Mouse (Mus musculus) thymus, postnatal 36 days (tissue): ENCODE results near the gene Galnt9.
A peak's percentile ranks its signal among the peaks of the same experiment; 100 is the strongest.

Experiments
- DNase-seq, 2 experiments: peaks; one replicate each; pipeline ENCODE4 v3.0.0; 2022; ENCODE audit warnings: mixed read lengths in 2 of 2

The Galnt9 gene

GRCm38 (mm10) chr5:110638306-110639074 lies 94.3 kb downstream of the Galnt9 start:
- DNase-seq: no peak

GRCm38 (mm10) chr5:110639459-110639858 lies 95.3 kb downstream of the Galnt9 start:
- peak; percentile 67 to 68 for DNase-seq

DNA sequence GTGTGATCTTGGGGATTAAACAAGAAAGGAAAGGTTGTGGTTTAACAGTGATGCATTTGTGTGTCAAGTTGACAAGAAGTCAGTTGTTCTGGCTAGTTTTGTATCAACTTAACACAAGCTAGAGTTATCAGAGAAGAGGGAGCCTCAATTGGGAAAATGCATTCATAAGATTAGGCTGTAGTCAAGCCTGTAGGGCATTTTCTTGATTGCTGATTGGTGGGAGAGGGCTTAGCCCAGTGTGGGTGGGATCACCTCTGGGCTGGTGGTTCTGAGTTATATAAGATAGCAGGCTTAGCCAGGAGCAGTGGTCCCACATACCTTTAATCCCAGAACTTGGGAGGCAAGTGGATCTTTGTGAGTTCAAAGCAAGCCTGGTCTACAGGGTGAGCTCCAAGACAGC lies 102.2 kb downstream of the Galnt9 start:
- DNase-seq: no peak

- DNase-seq: peak; percentile 94 to 95
These were observed 108.8 kb downstream of the Galnt9 start, which contains the start of the genes Noc4l and Ddx51 for GRCm38 (mm10) chr5:110652719-110653648. TSS of gene Noc4l (minus strand) at chr5:110653417. TSS of gene Ddx51 (plus strand) at chr5:110653451.

DNA sequence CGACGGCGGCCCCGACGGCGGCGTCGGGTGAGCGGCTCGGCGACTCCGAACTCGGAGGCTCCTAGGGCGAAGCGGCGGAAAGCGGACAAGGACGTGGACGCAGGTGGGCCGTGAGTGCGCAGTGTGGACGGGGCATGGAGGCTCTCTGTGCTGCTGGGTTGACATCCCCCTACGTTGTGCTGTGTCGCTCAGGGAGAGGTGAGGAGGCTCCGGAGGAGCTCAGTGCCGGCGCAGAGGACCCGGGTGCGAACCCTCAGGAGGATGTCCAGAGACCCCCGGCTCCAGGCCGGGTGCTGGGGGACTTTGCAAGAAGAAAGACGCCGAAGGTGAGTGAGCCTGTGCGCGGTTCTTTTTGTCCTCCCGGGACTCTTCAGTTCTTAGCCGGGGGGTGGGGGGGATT lies 109.5 kb downstream of the Galnt9 start:
- no peak for DNase-seq

DNA sequence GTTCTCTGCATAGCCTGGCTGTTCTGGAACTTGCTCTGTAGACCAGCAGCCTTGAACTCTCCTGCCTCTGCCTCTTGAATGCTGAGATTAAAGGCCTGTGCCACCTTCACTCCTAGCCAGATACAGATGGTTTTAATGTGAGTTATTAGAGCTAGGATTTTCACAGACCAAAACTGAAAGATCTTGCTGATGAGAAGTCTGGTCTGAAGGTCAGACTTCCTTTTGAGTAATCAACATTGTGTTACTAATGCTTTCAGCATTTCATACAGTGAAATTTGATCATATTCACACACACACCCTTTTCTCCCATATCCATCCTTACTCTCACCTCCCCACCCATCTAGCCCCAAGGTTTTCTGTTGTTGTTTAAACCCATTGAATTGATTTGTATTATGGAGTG lies 115.5 kb downstream of the Galnt9 start:
- DNase-seq: no peak

DNA sequence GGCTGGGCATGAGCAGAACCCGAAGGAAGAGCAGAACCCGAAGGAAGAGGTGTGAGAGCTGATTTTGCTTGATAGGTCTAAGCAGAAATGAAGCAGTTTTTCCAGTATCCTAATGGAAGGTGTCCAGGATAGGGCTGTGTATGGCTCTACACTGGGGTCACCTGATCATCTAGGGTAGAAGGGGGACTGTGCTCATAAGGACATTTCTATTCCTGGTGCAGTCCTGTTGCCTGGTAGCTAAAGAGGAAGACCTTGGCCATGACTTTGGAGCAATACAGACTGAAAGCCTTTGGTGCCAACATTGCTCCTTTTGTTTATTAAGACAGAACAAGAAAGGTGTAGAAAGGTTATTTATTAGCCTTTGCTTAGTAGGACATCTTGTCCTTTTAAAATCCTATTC lies 119.9 kb downstream of the Galnt9 start:
- no peak for DNase-seq

DNA sequence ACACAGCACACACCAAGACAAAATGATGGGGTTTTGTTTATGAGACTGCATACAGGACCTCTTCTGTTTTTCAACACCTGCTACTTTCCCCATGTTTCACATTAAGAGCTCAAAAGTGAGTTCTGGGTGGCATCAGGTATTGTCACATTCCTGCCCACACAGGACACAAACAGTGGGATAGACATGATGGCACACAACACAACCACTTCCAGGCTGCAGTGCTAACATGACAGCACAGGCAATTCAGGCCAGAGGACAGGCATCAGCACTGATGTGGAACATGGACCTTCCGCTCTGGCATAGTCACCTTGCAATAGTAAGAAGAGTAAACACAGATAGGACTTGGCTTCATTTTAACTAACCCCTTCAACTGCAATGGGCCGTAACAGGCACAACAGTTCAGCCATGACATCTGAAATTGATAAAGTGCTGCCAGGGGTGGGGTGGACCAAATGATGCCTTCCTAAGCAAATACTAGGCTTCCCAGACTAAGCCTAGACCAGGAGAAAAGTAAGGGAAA lies 120.7 kb downstream of the Galnt9 start:
- no peak for DNase-seq

DNA sequence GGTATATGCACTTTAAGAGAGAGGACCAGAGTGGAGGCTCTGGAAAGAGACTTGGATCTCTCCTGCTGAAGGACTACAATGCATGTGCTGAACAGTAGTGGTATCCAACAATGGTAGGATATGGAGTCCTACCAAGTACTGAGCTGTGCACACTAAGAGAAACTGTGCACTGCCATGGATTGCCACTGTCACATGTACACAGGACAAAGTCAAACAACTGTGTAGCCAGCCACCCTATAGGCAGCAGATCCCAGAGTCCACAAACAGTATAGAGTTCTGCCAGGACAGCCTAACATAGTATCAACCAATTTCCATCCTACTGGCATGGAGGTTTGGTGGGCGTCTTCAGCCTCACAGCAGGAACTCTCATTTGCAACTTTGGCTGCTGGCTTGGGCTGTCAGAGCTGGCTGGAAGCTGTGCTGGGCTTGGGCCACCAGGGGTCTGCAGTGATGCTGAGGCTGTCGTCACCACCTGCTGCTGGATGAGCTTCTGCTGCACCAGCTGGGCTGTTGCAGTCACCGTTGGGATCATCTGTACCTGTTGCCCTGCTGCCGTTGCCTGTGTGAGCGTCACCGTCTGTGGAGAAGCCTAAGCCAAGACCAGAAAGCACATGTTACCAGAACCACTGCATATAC lies 121.4 kb downstream of the Galnt9 start:
- no peak for DNase-seq
